Mouse (Mus musculus) liver, adult 2 months (tissue): ENCODE measurements around the gene Zcchc13.

Experiments used
- CTCF ChIP-seq: fragments of 200-500 bp; IDR thresholded peaks from 2 replicates; pipeline ENCODE4 v1.5.1; 2011; ENCODE audit warnings: low read depth, low read length, control low read depth
- POLR2A ChIP-seq: fragments of 200-500 bp; IDR thresholded peaks from 2 replicates; pipeline ENCODE4 v1.6.1; 2011; ENCODE audit warnings: low read length, control low read depth; ENCODE audit not compliant: insufficient read depth; ENCODE audit errors: extremely low read depth

- TF ChIP-seq POLR2A (no peak), CTCF (no peak)
These were observed 5.8 kb upstream of the Zcchc13 start for GRCm38 (mm10) chrX:103624426-103625168.
